Mouse (Mus musculus) layer of hippocampus, adult 18-20 months (tissue): ENCODE data around the gene Samhd1. TPM values are rescaled to one million over a fixed set of nuclear protein-coding genes. Genes with fewer than 3 reads are reported as not detected.

Source experiments
- DNase-seq, 2 experiments: peaks; one replicate each; pipeline ENCODE4 v3.0.0; 2022; ENCODE audit warnings: low spot score in 2 of 2
- total RNA-seq, 2 experiments: library from RNA; stranded (reverse); gene quantifications; 2 replicates each; pipeline ENCODE4 v1.2.3; 2021

Samhd1 gene
- total RNA-seq, 2 experiments from 2014 or later, result 11.9 to 12.1 TPM

- DNase-seq, result no peak
These were observed 34.8 kb downstream of the Samhd1 start for GRCm38 (mm10) chr2:157100319-157100605.

GRCm38 (mm10) chr2:157099532-157100318 is 35.3 kb downstream of the Samhd1 start:
- DNase-seq, result no peak

GRCm38 (mm10) chr2:157095005-157095755 is 39.9 kb downstream of the Samhd1 start:
- peak; percentile 47 to 76 for DNase-seq

- DNase-seq, result peak in 1 of 2 experiments; percentile 36
These were observed 43.0 kb downstream of the Samhd1 start for GRCm38 (mm10) chr2:157092024-157092423.

- peak in 1 of 2 experiments; percentile 54 for DNase-seq
These were observed 47.3 kb downstream of the Samhd1 start for GRCm38 (mm10) chr2:157087536-157088317.

GRCm38 (mm10) chr2:157086796-157087195 is 48.3 kb downstream of the Samhd1 start, which contains the start of gene Tldc2:
Gene Tldc2 (plus strand): TSS chr2:157087055.
- no peak for DNase-seq

DNA sequence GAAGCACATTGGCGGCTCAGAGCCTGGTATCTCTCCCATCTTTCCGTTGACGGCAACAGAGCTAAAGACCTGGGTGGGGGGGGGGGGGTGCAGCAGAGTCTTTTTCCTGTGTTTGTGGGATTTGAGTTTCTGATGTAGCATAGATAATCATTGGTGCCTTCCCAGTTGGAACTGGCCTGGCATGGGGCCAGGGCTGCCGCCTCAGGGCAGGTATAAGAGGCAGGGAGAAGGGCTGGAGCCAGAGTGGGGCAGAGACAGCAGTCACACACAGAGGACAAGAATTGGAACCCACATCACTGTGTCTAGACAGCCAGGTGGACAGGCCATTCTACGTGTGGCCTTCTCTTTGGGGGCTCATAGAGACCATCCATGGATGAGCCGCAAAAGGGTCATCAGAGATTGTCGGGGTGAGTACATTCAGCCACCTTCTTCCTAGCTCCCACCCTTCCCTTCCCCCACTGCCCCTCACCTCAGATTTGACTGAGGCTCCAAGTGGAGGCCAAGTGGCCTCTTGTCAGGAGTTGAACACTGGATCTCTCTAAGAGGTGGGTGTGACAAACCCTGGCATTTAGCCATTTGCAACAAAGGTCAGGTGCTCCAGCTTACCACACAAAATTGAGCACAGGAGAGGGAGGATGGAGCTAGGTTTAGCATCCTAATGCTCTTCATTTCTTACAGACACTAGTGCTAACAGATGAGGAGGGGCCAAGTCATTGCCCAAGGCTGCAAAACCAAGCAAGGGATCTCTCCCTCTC is 50.1 kb downstream of the Samhd1 start:
- no peak for DNase-seq

DNA sequence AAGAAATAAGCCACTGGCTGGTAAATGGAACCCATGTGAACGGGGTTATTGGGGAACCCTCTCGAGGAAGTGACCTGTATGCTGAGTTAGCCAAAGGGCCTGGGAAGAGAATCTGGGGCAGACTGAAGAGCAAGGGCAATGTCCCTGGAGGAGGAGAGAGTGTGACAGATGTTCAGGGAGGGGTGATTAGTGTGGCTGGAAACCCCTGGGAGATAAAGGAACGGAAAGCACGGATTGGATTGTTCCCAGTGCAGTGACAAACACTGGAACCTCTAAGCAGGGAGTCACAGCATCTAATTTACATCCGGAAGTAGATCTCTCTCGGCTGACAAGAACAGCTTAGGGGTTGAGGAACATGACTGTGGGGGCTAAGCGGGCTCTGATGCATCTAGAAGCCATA is 53.1 kb downstream of the Samhd1 start:
- DNase-seq, result no peak

GRCm38 (mm10) chr2:157081331-157081730 is 53.7 kb downstream of the Samhd1 start:
- DNase-seq, result no peak

GRCm38 (mm10) chr2:157079701-157080180 is 55.3 kb downstream of the Samhd1 start:
- DNase-seq, result no peak

DNA sequence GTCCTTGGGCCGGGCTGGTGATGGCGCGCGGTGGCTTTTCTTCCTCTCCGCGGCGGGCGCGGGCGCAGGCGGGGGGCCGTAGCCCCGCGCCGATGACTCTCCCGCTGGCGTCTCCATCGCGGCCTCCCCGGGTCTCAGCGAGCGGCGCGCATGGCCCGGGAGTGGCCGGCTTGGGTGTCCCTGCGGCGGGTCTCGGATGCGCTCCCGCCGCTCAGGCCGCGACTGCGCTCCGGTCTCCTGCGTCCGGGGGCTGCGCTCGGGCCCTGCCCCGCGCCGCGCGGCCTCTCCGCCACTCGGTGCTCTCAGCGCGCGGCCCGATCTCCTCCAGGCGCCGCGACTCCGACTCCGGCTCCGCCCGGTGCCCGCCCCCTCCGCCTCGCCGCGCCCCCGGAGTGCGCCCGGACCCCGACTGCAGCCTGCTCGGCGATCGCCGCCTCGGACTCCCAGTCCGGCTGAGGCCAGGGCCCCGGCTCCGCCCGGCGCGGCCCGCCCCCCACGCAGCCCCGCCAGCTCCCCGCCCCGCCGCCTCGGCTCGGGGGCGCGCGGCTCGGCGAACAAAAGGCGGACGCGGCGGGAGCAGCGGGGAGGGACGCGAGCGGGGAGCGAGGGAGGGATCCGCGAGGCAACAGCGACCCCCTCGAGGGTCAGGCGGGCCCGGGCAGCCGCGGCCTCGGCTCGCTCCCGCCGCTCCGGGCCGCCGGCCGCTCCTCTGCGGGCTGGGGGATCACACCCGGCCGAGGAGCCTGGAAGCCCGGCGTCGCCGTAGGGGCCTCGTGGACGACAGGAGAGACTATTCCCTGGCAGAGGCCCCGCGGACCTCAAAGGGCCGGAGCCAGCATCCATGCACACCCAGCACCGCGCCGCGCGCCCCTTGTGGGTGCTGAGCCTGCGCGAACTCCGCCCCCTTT is 56.0 kb downstream of the Samhd1 start, which contains the start of gene Soga1:
Gene Soga1 (minus strand): TSS at position 462 of the 908 bp plus-strand sequence.
- DNase-seq, result peak; percentile 78

- no peak for DNase-seq
These were observed 56.8 kb downstream of the Samhd1 start for GRCm38 (mm10) chr2:157078059-157078792.

DNA sequence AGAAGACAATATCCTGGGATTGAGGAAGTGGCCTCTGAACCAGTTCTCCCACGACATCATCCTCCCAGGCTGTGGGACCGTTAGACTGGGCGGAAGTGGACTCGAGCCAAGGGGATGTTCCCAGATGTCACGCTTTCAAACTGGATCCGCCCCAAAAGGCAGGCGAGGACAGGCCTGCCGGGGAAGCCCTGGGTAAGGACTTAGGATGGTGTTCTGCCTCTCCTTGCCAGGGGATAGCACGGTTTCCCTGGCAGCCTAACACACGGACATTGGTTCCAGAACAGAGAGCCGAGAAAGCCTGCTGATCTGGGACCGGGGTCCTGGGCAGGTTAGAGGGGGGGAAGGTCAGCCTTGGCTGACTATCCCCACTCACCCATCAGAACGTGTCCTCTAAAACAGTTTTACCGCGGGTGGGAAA is 57.4 kb downstream of the Samhd1 start:
- peak in 1 of 2 experiments; percentile 69 for DNase-seq

DNA sequence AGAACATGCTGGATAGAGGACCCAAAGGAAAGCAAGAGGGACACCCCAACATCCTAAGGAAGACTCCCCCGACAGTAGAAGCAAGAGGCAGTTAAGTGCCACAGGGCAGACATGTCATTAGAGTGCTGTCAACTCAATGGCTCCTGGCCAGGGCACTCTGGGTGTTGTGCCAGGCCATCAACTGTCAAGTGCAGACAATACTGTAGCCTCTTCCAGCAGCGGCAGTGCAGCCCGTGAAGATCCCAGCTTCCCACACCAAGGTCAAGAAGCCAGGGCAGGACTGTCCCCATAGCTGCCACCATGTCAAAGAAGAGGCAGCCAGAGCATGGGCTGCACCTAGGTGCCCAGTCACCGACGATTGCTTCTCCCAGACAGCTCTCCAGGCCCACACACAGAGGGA is 57.9 kb downstream of the Samhd1 start:
- DNase-seq, result peak in 1 of 2 experiments; percentile 57

GRCm38 (mm10) chr2:157076585-157076984 is 58.5 kb downstream of the Samhd1 start:
- no peak for DNase-seq

DNA sequence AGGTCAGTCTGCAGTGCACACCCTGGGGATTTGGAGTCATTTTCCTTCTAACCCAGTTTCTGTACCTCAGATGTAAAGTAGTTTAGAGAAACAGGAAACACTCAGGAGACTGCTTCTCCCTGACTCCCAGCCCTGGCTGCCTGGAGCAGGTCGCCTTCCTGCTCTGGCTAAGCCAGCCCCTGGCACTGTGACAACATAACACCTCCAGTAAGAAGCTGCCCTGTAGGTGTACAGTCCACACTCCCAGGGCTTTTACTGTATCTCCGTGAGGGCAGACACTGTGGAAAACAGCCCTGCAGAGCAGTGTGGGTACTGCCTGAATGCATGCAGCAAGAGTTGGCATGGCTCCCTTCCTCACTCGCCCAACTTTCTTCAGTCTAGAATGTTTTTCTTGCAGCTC is 59.4 kb downstream of the Samhd1 start:
- DNase-seq, result no peak

GRCm38 (mm10) chr2:157075226-157075625 is 59.8 kb downstream of the Samhd1 start:
- DNase-seq, result no peak

DNA sequence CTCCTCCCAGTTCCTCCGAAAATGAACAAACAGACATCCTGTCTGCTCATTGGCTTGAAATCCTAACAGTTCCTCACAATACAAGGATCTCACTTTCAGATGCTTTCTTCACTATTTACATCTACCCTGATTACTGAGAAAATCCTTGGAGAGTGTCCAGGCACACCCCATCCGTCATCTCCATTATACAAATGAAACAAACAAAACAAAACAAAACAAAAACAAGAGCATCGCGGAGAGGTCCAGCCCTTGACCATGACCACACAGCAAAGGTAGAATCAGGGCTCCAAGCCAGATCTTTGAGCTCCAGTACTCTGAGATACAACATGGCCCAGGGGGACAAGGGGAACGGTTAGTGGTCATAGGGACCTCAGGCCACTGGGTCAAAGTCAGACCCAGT is 60.3 kb downstream of the Samhd1 start:
- DNase-seq, result no peak

GRCm38 (mm10) chr2:157074186-157074724 is 60.8 kb downstream of the Samhd1 start:
- DNase-seq, result peak in 1 of 2 experiments; percentile 51
